Mouse (Mus musculus) limb, embryonic 15.5 days (tissue): ENCODE results near the gene Emid1. TPM values are rescaled to one million over a fixed set of nuclear protein-coding genes. Genes with fewer than 3 reads are reported as not detected.

Experiments
- ATAC-seq: fragments of 200-750 bp; cut with Nextera tagmentation; 2 replicates; pipeline ENCODE4 v1.8.0; 2017; ENCODE audit warnings: low read depth, moderate TSS enrichment; ENCODE audit not compliant: insufficient number of reproducible peaks, low FRiP score, low TSS enrichment
- H3K27ac ChIP-seq: fragments of 300-500 bp; sonication (generic); 2 replicates; pipeline ENCODE4 v1.5.1; 2015; ENCODE audit warnings: moderate library complexity, mild to moderate bottlenecking, inconsistent platforms
- H3K27me3 ChIP-seq: fragments of 300-500 bp; sonication (generic); 2 replicates; pipeline ENCODE4 v1.6.1; 2015; ENCODE audit warnings: inconsistent platforms
- H3K36me3 ChIP-seq: fragments of 300-500 bp; sonication (generic); 2 replicates; pipeline ENCODE4 v1.6.1; 2015; ENCODE audit warnings: inconsistent platforms
- H3K4me1 ChIP-seq: fragments of 300-500 bp; sonication (generic); 2 replicates; pipeline ENCODE4 v1.6.1; 2015; ENCODE audit warnings: inconsistent platforms
- H3K4me2 ChIP-seq: fragments of 300-500 bp; sonication (generic); 2 replicates; pipeline ENCODE4 v1.6.1; 2015; ENCODE audit warnings: mild to moderate bottlenecking, inconsistent platforms
- H3K4me3 ChIP-seq: fragments of 300-500 bp; sonication (generic); 2 replicates; pipeline ENCODE4 v1.5.1; 2015; ENCODE audit warnings: mild to moderate bottlenecking, inconsistent platforms
- H3K9ac ChIP-seq: fragments of 300-500 bp; sonication (generic); 2 replicates; pipeline ENCODE4 v1.6.1; 2015; ENCODE audit warnings: inconsistent platforms
- H3K9me3 ChIP-seq: fragments of 300-500 bp; sonication (generic); 2 replicates; pipeline ENCODE4 v1.6.1; 2016; ENCODE audit warnings: inconsistent platforms
- WGBS: fragments of 180-500 bp; shearing (Covaris S2); methylation state at CpG from one replicate; pipeline ENCODE4 v1.1.7; 2015; 5-methylcytosine and 5-hydroxymethylcytosine counted together
- polyA plus RNA-seq: library from polyadenylated mRNA; unstranded; fragments of >200 nt; fragmentation: Nextera tagmentation; extraction: Ambion mirVana; gene quantifications from 2 replicates; pipeline ENCODE4 v1.2.1, GENCODE M21; 2015

Emid1 gene
- polyA plus RNA-seq, 1 experiment from 2014 or later: 39.1 TPM

- no peak for ATAC-seq
- Histone ChIP-seq H3K4me3 (no peak overlapping the region), H3K27me3 (no peaks in the 10 kb centered on the region), H3K27ac (no peak overlapping the region), H3K36me3 (no peaks in the 10 kb centered on the region), H3K9ac (no peak overlapping the region), H3K9me3 (no peaks in the 10 kb centered on the region), H3K4me1 (peaks cover 10% of the 10 kb centered on the region), H3K4me2 (no peak overlapping the region)
- 78% methylated on average over 11 of the region's 11 CpGs for WGBS
Measured at GRCm38 (mm10) chr11:5158056-5158455, 6.0 kb upstream of the Emid1 start.

GRCm38 (mm10) chr11:5154961-5155805 is 3.1 kb upstream of the Emid1 start:
- no peak overlapping the region for H3K9ac ChIP-seq
- no peak overlapping the region for H3K27ac ChIP-seq
- ATAC-seq: no peak
- no peaks in the 10 kb centered on the region for H3K36me3 ChIP-seq
- H3K4me3 ChIP-seq: no peak overlapping the region
- H3K9me3 ChIP-seq: no peaks in the 10 kb centered on the region
- 36% methylated on average over 10 of the region's 10 CpGs for WGBS
- no peak overlapping the region for H3K4me2 ChIP-seq
- H3K4me1 ChIP-seq: peaks cover 33% of the 10 kb centered on the region
- 0 out of 2 replicates have a peak, but pooled peaks cover 7% of the 10 kb centered on the region for H3K27me3 ChIP-seq

GRCm38 (mm10) chr11:5151247-5151630 is 818 bp downstream of the Emid1 start:
- H3K9ac ChIP-seq: 0 out of 2 replicates have a peak overlapping the region, but pooled peaks have one; percentile 65
- H3K4me1 ChIP-seq: peaks cover 46% of the 10 kb centered on the region
- H3K4me2 ChIP-seq: peak overlapping the region; percentile 93
- H3K4me3 ChIP-seq: peak overlapping the region; percentile 60
- 0 out of 2 replicates have a peak, but pooled peaks cover 7% of the 10 kb centered on the region for H3K27me3 ChIP-seq
- 41% methylated on average over 4 of the region's 4 CpGs for WGBS
- no peak for ATAC-seq
- no peaks in the 10 kb centered on the region for H3K9me3 ChIP-seq
- H3K36me3 ChIP-seq: no peaks in the 10 kb centered on the region
- no peak overlapping the region for H3K27ac ChIP-seq

- Histone ChIP-seq H3K27ac (no peak overlapping the region), H3K9me3 (no peaks in the 10 kb centered on the region), H3K36me3 (no peaks in the 10 kb centered on the region), H3K27me3 (0 out of 2 replicates have a peak, but pooled peaks cover 7% of the 10 kb centered on the region), H3K4me3 (no peak overlapping the region), H3K4me1 (peaks cover 45% of the 10 kb centered on the region), H3K9ac (no peak overlapping the region), H3K4me2 (peak overlapping the region; percentile 93; the same call in 1 of the 2 replicates)
- 66% methylated on average over 9 of the region's 9 CpGs for WGBS
- ATAC-seq: no peak
Measured at GRCm38 (mm10) chr11:5150416-5151246, 1.4 kb downstream of the Emid1 start.

GRCm38 (mm10) chr11:5149955-5150354 is 2.1 kb downstream of the Emid1 start:
- Histone ChIP-seq H3K4me1 (peaks cover 38% of the 10 kb centered on the region), H3K27ac (no peak overlapping the region), H3K4me3 (no peak overlapping the region), H3K9ac (no peak overlapping the region), H3K4me2 (no peak overlapping the region), H3K9me3 (no peaks in the 10 kb centered on the region), H3K36me3 (no peaks in the 10 kb centered on the region), H3K27me3 (0 out of 2 replicates have a peak, but pooled peaks cover 7% of the 10 kb centered on the region)
- no peak for ATAC-seq
- 73% methylated on average over 9 of the region's 9 CpGs for WGBS

GRCm38 (mm10) chr11:5149249-5149648 is 2.8 kb downstream of the Emid1 start:
- 0 out of 2 replicates have a peak, but pooled peaks cover 7% of the 10 kb centered on the region for H3K27me3 ChIP-seq
- H3K36me3 ChIP-seq: no peaks in the 10 kb centered on the region
- H3K9ac ChIP-seq: no peak overlapping the region
- H3K9me3 ChIP-seq: no peaks in the 10 kb centered on the region
- peaks cover 35% of the 10 kb centered on the region for H3K4me1 ChIP-seq
- H3K4me3 ChIP-seq: no peak overlapping the region
- WGBS: 43% methylated on average over 7 of the region's 7 CpGs
- no peak overlapping the region for H3K27ac ChIP-seq
- no peak for ATAC-seq
- H3K4me2 ChIP-seq: no peak overlapping the region

GRCm38 (mm10) chr11:5145600-5145999 is 6.5 kb downstream of the Emid1 start:
- Histone ChIP-seq H3K9me3 (no peaks in the 10 kb centered on the region), H3K27ac (no peak overlapping the region), H3K4me2 (no peak overlapping the region), H3K36me3 (no peaks in the 10 kb centered on the region), H3K9ac (no peak overlapping the region), H3K27me3 (0 out of 2 replicates have a peak, but pooled peaks cover 2% of the 10 kb centered on the region), H3K4me3 (no peak overlapping the region), H3K4me1 (peaks cover 27% of the 10 kb centered on the region)
- no peak for ATAC-seq
- 83% methylated on average over 3 of the region's 3 CpGs for WGBS

- no peak overlapping the region for H3K9ac ChIP-seq
- no peak for ATAC-seq
- H3K36me3 ChIP-seq: no peaks in the 10 kb centered on the region
- WGBS: 65% methylated on average over 2 of the region's 2 CpGs
- no peaks in the 10 kb centered on the region for H3K9me3 ChIP-seq
- no peak overlapping the region for H3K4me3 ChIP-seq
- no peak overlapping the region for H3K4me2 ChIP-seq
- H3K4me1 ChIP-seq: peaks cover 21% of the 10 kb centered on the region
- H3K27me3 ChIP-seq: no peaks in the 10 kb centered on the region
- no peak overlapping the region for H3K27ac ChIP-seq
Measured at GRCm38 (mm10) chr11:5141965-5142364, 10.1 kb downstream of the Emid1 start.

GRCm38 (mm10) chr11:5141252-5141651 is 10.8 kb downstream of the Emid1 start:
- H3K27me3 ChIP-seq: no peaks in the 10 kb centered on the region
- no peak overlapping the region for H3K4me3 ChIP-seq
- H3K36me3 ChIP-seq: no peaks in the 10 kb centered on the region
- 76% methylated on average over 5 of the region's 5 CpGs for WGBS
- no peak overlapping the region for H3K27ac ChIP-seq
- no peak for ATAC-seq
- no peaks in the 10 kb centered on the region for H3K9me3 ChIP-seq
- no peak overlapping the region for H3K4me2 ChIP-seq
- H3K9ac ChIP-seq: no peak overlapping the region
- peaks cover 24% of the 10 kb centered on the region for H3K4me1 ChIP-seq

- H3K27ac ChIP-seq: no peak overlapping the region
- H3K9me3 ChIP-seq: no peaks in the 10 kb centered on the region
- no peak for ATAC-seq
- H3K36me3 ChIP-seq: no peaks in the 10 kb centered on the region
- peaks cover 29% of the 10 kb centered on the region for H3K4me1 ChIP-seq
- H3K27me3 ChIP-seq: no peaks in the 10 kb centered on the region
- no peak overlapping the region for H3K4me3 ChIP-seq
- H3K9ac ChIP-seq: no peak overlapping the region
- WGBS: 40% methylated on average over 8 of the region's 8 CpGs
- no peak overlapping the region for H3K4me2 ChIP-seq
Measured at GRCm38 (mm10) chr11:5140619-5141018, 11.4 kb downstream of the Emid1 start.

- peaks cover 32% of the 10 kb centered on the region for H3K4me1 ChIP-seq
- H3K9ac ChIP-seq: no peak overlapping the region
- WGBS: 85% methylated on average over 9 of the region's 9 CpGs
Measured at GRCm38 (mm10) chr11:5139372-5139771, 12.7 kb downstream of the Emid1 start.

GRCm38 (mm10) chr11:5138642-5139041 is 13.4 kb downstream of the Emid1 start:
- Histone ChIP-seq H3K27me3 (no peaks in the 10 kb centered on the region), H3K36me3 (no peaks in the 10 kb centered on the region), H3K27ac (no peak overlapping the region), H3K9ac (no peak overlapping the region), H3K4me3 (no peak overlapping the region), H3K4me2 (no peak overlapping the region), H3K4me1 (peaks cover 32% of the 10 kb centered on the region), H3K9me3 (no peaks in the 10 kb centered on the region)
- WGBS: 76% methylated on average over 2 of the region's 2 CpGs
- ATAC-seq: no peak

More at GRCm38 (mm10) chr11:5139372-5139771, 12.7 kb downstream of the Emid1 start:
- no peak overlapping the region for H3K4me2 ChIP-seq
- no peak overlapping the region for H3K27ac ChIP-seq
- no peak for ATAC-seq
- no peaks in the 10 kb centered on the region for H3K27me3 ChIP-seq
- no peaks in the 10 kb centered on the region for H3K36me3 ChIP-seq
- no peak overlapping the region for H3K4me3 ChIP-seq
- H3K9me3 ChIP-seq: no peaks in the 10 kb centered on the region
